Comparison of ENCODE assay signal across 8 mouse cellular contexts in the genomic region with DNA sequence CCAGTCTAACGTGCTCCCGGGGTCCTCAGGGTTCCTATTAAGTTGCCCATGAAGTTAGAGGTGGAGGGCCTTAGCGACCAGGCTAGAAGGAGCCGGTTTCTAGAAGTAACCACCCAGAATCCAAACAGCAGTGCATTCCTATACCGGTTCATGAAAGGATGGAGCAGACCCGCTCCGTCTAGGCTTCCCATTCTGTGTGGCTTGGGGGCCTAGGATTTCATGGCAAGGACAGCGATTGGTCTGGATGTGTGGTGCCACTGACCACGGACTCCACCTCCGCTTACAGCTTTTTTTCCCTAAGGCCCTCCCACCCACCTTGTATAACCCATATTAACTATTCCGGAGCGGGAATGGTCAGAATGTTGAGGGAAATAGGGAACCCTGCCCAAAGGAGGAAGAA. TPM values are rescaled to one million over a fixed set of nuclear protein-coding genes. Genes with fewer than 3 reads are reported as not detected.
DNase-seq lines count a peak whose midpoint lies in the region; ATAC-seq lines count a peak whose summit lies in the region.

No protein-coding gene starts in this region.

- WGBS in forebrain, embryonic 16.5 days, result 1% methylated on average over 12 of the region's 12 CpGs
- WGBS in limb, embryonic 13.5 days, result 6% methylated on average over 12 of the region's 12 CpGs
- 3% methylated on average over 12 of the region's 12 CpGs for WGBS in midbrain, embryonic 15.5 days

- ATAC-seq in forebrain, embryonic 16.5 days, result 0 out of 2 replicates have a peak, but pooled peaks have one; percentile 2
- ATAC-seq in limb, embryonic 13.5 days (ENCODE audit: low FRiP score, low read depth), result peak; percentile 24; the same call in 1 of the 2 replicates
- peak; percentile 29 for ATAC-seq in midbrain, embryonic 15.5 days (replicated peaks)
- no peak for ATAC-seq in megakaryocyte-erythroid progenitor cell, adult 5-6 weeks (replicated peaks; ENCODE audit: low FRiP score, low TSS enrichment, poor library complexity, severe bottlenecking)

- H3K4me3 ChIP-seq in forebrain, embryonic 16.5 days (replicated peaks; ENCODE audit: low read length), result peak overlapping the region; percentile 72
- H3K4me3 ChIP-seq in limb, embryonic 13.5 days, result peak overlapping the region; percentile 87
- peak overlapping the region; percentile 84 for H3K4me3 ChIP-seq in midbrain, embryonic 15.5 days

- H3K4me1 ChIP-seq in forebrain, embryonic 16.5 days (replicated peaks; ENCODE audit: control insufficient read depth, insufficient read depth, low read length), result peaks cover 51% of the 10 kb centered on the region
- H3K4me1 ChIP-seq in limb, embryonic 13.5 days, result peaks cover 32% of the 10 kb centered on the region
- peaks cover 32% of the 10 kb centered on the region for H3K4me1 ChIP-seq in midbrain, embryonic 15.5 days

- H3K36me3 ChIP-seq in forebrain, embryonic 16.5 days (ENCODE audit: control insufficient read depth, insufficient read depth), result peaks cover 17% of the 10 kb centered on the region
- H3K36me3 ChIP-seq in limb, embryonic 13.5 days, result peaks cover 45% of the 10 kb centered on the region
- H3K36me3 ChIP-seq in midbrain, embryonic 15.5 days (replicated peaks), result peaks cover 18% of the 10 kb centered on the region

- H3K9me3 ChIP-seq in forebrain, embryonic 16.5 days (ENCODE audit: control insufficient read depth, low read length), result no peaks in the 10 kb centered on the region
- no peaks in the 10 kb centered on the region for H3K9me3 ChIP-seq in limb, embryonic 13.5 days
- H3K9me3 ChIP-seq in midbrain, embryonic 15.5 days, result no peaks in the 10 kb centered on the region

- H3K27ac ChIP-seq in forebrain, embryonic 16.5 days (ENCODE audit: low read length), result peak overlapping the region; percentile 96
- peak overlapping the region; percentile 93 for H3K27ac ChIP-seq in limb, embryonic 13.5 days
- peak overlapping the region; percentile 93 for H3K27ac ChIP-seq in midbrain, embryonic 15.5 days

- peak overlapping the region; percentile 94 for H3K9ac ChIP-seq in forebrain, embryonic 16.5 days (replicated peaks; ENCODE audit: low read depth, low read length)
- H3K9ac ChIP-seq in limb, embryonic 13.5 days, result peak overlapping the region; percentile 91
- H3K9ac ChIP-seq in midbrain, embryonic 15.5 days, result peak overlapping the region; percentile 96

- H3K4me2 ChIP-seq in forebrain, embryonic 16.5 days (ENCODE audit: low read length), result peak overlapping the region; percentile 89
- peak overlapping the region; percentile 80 for H3K4me2 ChIP-seq in limb, embryonic 13.5 days (replicated peaks)
- H3K4me2 ChIP-seq in midbrain, embryonic 15.5 days, result peak overlapping the region; percentile 66

- no peaks in the 10 kb centered on the region for H3K27me3 ChIP-seq in forebrain, embryonic 16.5 days (replicated peaks; ENCODE audit: control insufficient read depth, insufficient read depth, low read length)
- H3K27me3 ChIP-seq in limb, embryonic 13.5 days, result no peaks in the 10 kb centered on the region
- H3K27me3 ChIP-seq in midbrain, embryonic 15.5 days (replicated peaks), result no peaks in the 10 kb centered on the region

- peak; percentile 51 to 66 for DNase-seq in layer of hippocampus, postnatal 10 days (ENCODE audit: low spot score in 2 of 2)
- DNase-seq in layer of hippocampus, adult 9-11 months, result no peak
- DNase-seq in adrenal gland, postnatal 14 days, result peak; percentile 74
- DNase-seq in spleen, postnatal 10 days (ENCODE audit: low spot score in 2 of 2), result no peak

RNA-seq across cellular contexts. Expression of a gene that starts 1.4 kb away (rescaled TPM):
- 100 to 1,000 TPM; 180 to 185 TPM for total RNA-seq in layer of hippocampus, postnatal 10 days (2021)
- total RNA-seq in adrenal gland, postnatal 14 days (2021), result 324 and 362 TPM in 2 replicates
- polyA plus RNA-seq in forebrain, embryonic 16.5 days (2015; fragmentation: Nextera tagmentation; extraction: Ambion mirVana), result 171 and 179 TPM in 2 replicates
- 115 and 119 TPM in 2 replicates for polyA plus RNA-seq in limb, embryonic 13.5 days (2015; fragmentation: Nextera tagmentation; extraction: Ambion mirVana)
- polyA plus RNA-seq in midbrain, embryonic 15.5 days (2015; fragmentation: Nextera tagmentation; extraction: Ambion mirVana), result 175 and 182 TPM in 2 replicates
- total RNA-seq in megakaryocyte-erythroid progenitor cell, adult 5-6 weeks (2014; fragmentation: Nextera tagmentation), result 50.6 and 51.2 TPM in 2 replicates
- 23.2 and 26.6 TPM in 2 replicates for total RNA-seq in megakaryocyte-erythroid progenitor cell, adult 5-6 weeks (2017)

RNA-seq across cellular contexts. Expression of a gene that starts 19.7 kb away (rescaled TPM):
- 100 to 1,000 TPM in 1 of 2 experiments, 10 to 100 TPM in 1; 90.7 to 113 TPM for total RNA-seq in layer of hippocampus, postnatal 10 days (2021)
- total RNA-seq in adrenal gland, postnatal 14 days (2021), result 161 and 170 TPM in 2 replicates
- polyA plus RNA-seq in forebrain, embryonic 16.5 days (2015; fragmentation: Nextera tagmentation; extraction: Ambion mirVana), result 324 and 352 TPM in 2 replicates
- 475 and 492 TPM in 2 replicates for polyA plus RNA-seq in limb, embryonic 13.5 days (2015; fragmentation: Nextera tagmentation; extraction: Ambion mirVana)
- 324 and 334 TPM in 2 replicates for polyA plus RNA-seq in midbrain, embryonic 15.5 days (2015; fragmentation: Nextera tagmentation; extraction: Ambion mirVana)
- 222 and 247 TPM in 2 replicates for total RNA-seq in megakaryocyte-erythroid progenitor cell, adult 5-6 weeks (2014; fragmentation: Nextera tagmentation)
- total RNA-seq in megakaryocyte-erythroid progenitor cell, adult 5-6 weeks (2017), result 196 and 256 TPM in 2 replicates

RNA-seq across cellular contexts. Expression of a gene that starts 19.9 kb away (rescaled TPM):
- total RNA-seq in layer of hippocampus, postnatal 10 days (2021), result 10 to 100 TPM; 10.4 to 12.5 TPM
- 20.6 and 21.7 TPM in 2 replicates for total RNA-seq in adrenal gland, postnatal 14 days (2021)
- polyA plus RNA-seq in forebrain, embryonic 16.5 days (2015; fragmentation: Nextera tagmentation; extraction: Ambion mirVana), result 47.4 and 48.9 TPM in 2 replicates
- polyA plus RNA-seq in limb, embryonic 13.5 days (2015; fragmentation: Nextera tagmentation; extraction: Ambion mirVana), result 78.4 and 82.0 TPM in 2 replicates
- 25.5 and 27.8 TPM in 2 replicates for polyA plus RNA-seq in midbrain, embryonic 15.5 days (2015; fragmentation: Nextera tagmentation; extraction: Ambion mirVana)
- 112 and 116 TPM in 2 replicates for total RNA-seq in megakaryocyte-erythroid progenitor cell, adult 5-6 weeks (2014; fragmentation: Nextera tagmentation)
- 136 and 160 TPM in 2 replicates for total RNA-seq in megakaryocyte-erythroid progenitor cell, adult 5-6 weeks (2017)

RNA-seq across cellular contexts. Expression of a gene that starts 56.5 kb away (rescaled TPM):
- total RNA-seq in layer of hippocampus, postnatal 10 days (2021), result 1 to 10 TPM; 8.0 to 9.5 TPM
- total RNA-seq in adrenal gland, postnatal 14 days (2021), result 2.6 and 4.7 TPM in 2 replicates
- 0.29 and 0.30 TPM in 2 replicates for polyA plus RNA-seq in forebrain, embryonic 16.5 days (2015; fragmentation: Nextera tagmentation; extraction: Ambion mirVana)
- 1.3 and 1.9 TPM in 2 replicates for polyA plus RNA-seq in limb, embryonic 13.5 days (2015; fragmentation: Nextera tagmentation; extraction: Ambion mirVana)
- 0.62 and 0.79 TPM in 2 replicates for polyA plus RNA-seq in midbrain, embryonic 15.5 days (2015; fragmentation: Nextera tagmentation; extraction: Ambion mirVana)
- not detected in 2 replicates for total RNA-seq in megakaryocyte-erythroid progenitor cell, adult 5-6 weeks (2014; fragmentation: Nextera tagmentation)
- total RNA-seq in megakaryocyte-erythroid progenitor cell, adult 5-6 weeks (2017), result not detected in 2 replicates

Comparison
In these comparisons a context has a peak if more than half of its experiments do, and no peak if none do; other contexts are left out.
1. DNase-seq: peak in layer of hippocampus, postnatal 10 days (2 of 2) and adrenal gland, postnatal 14 days (single experiment); none in layer of hippocampus, adult 9-11 months (single experiment) and spleen, postnatal 10 days (0 of 2).
2. Peak in every context shown above with its lines, with median percentiles within 50 percentile points of each other: H3K27ac ChIP-seq, H3K4me2 ChIP-seq, H3K4me3 ChIP-seq and H3K9ac ChIP-seq.